Mouse (Mus musculus): ENCODE data around the gene Slc16a13. TPM values are rescaled to one million over a fixed set of nuclear protein-coding genes. Genes with fewer than 3 reads are reported as not detected.

Slc16a13 gene
- polyA plus RNA-seq, 1 experiment from 2014 or later = 6.9 TPM

DNA sequence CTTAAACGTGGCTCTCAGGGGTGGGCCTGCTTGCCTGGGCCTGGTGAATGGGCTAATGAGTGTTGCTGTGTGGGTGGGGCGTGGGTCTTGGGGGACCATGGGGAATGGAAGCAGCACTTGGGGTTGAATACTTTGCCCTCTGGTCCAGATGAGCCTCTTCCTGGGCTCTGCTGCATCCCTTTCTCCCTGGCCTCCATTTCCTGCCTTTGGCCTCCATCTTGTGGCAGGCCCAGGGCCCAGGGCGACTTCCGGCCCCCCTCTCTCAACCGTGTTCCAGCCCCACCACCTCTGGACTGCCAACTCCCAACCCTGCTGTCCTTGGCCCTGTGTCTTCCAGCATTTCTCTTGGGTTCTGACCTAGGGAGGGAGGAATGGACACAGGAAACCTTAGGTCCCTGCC, 13.2 kb upstream of the Slc16a13 start:
- ATAC-seq (ENCODE audit: low read depth) = no peak
- Histone ChIP-seq H3K36me3 (ENCODE audit: control insufficient read depth, insufficient read depth, low read length) (peaks cover 11% of the 10 kb centered on the region), H3K4me3 (ENCODE audit: low read length) (peak overlapping the region; percentile 46), H3K27me3 (ENCODE audit: control insufficient read depth, insufficient read depth, low read depth, low read length) (peaks cover 12% of the 10 kb centered on the region), H3K27ac (ENCODE audit: low read length) (peak overlapping the region; percentile 66), H3K9me3 (ENCODE audit: control insufficient read depth, low read length) (no peaks in the 10 kb centered on the region), H3K4me2 (ENCODE audit: low read depth, low read length) (peak overlapping the region; percentile 54), H3K9ac (ENCODE audit: low read length) (peak overlapping the region; percentile 74), H3K4me1 (replicated peaks; ENCODE audit: control insufficient read depth, insufficient read depth, low read length) (peaks cover 33% of the 10 kb centered on the region)
- WGBS = 48% methylated on average over 5 of the region's 5 CpGs

DNA sequence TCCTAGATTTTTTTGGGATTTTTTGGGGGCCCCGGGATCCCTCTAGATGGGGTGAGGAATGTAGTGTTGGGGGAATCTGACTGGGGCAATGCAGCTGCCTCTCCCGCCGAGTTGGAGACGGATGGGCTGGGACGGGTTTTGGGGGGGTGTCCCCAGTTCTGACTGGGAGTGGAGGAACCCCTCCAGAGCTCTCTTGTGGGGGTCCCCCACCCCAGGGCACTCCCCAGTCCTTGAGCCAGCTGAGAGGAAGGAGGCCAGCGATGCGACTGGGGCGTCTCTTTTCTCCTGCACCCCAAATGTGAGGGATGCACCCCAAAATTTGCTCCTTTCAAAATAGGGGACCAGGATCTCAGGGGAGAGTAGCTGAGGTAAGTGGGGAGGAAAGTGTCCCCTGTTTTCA, 12.2 kb upstream of the Slc16a13 start:
- Histone ChIP-seq H3K36me3 (ENCODE audit: control insufficient read depth, insufficient read depth, low read length) (peaks cover 11% of the 10 kb centered on the region), H3K9me3 (ENCODE audit: control insufficient read depth, low read length) (no peaks in the 10 kb centered on the region), H3K9ac (ENCODE audit: low read length) (peak overlapping the region; percentile 74), H3K4me1 (replicated peaks; ENCODE audit: control insufficient read depth, insufficient read depth, low read length) (peaks cover 33% of the 10 kb centered on the region), H3K4me3 (ENCODE audit: low read length) (peak overlapping the region; percentile 46), H3K27me3 (ENCODE audit: control insufficient read depth, insufficient read depth, low read depth, low read length) (peaks cover 16% of the 10 kb centered on the region), H3K4me2 (ENCODE audit: low read depth, low read length) (peak overlapping the region; percentile 54), H3K27ac (ENCODE audit: low read length) (peak overlapping the region; percentile 66)
- ATAC-seq (ENCODE audit: low read depth) = no peak
- 31% methylated on average over 8 of the region's 8 CpGs for WGBS

DNA sequence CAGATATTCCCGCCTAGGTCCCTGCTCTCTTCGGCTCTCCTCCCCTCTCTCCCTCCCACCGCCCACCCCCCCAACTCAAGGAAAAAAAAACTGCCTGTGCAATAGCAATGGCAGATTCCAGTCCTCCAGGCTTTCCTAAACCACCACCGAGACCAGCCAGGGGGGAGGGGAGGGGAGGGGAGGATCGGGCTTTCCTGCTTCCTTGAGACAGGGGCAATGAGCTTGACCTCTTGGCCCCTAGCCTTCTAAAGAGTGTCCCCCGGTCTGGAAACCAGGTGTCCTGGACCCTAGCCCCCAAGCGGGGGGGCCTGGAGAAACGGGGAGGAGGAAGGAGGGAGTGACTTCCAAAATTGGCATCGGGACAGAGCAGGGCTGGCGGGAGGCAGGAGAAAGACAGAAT, 11.7 kb upstream of the Slc16a13 start:
- Histone ChIP-seq H3K9ac (ENCODE audit: low read length) (peak overlapping the region; percentile 74), H3K27me3 (ENCODE audit: control insufficient read depth, insufficient read depth, low read depth, low read length) (peaks cover 16% of the 10 kb centered on the region), H3K4me1 (replicated peaks; ENCODE audit: control insufficient read depth, insufficient read depth, low read length) (peaks cover 37% of the 10 kb centered on the region), H3K4me2 (ENCODE audit: low read depth, low read length) (peak overlapping the region; percentile 54), H3K4me3 (ENCODE audit: low read length) (peak overlapping the region; percentile 46), H3K36me3 (ENCODE audit: control insufficient read depth, insufficient read depth, low read length) (peaks cover 11% of the 10 kb centered on the region), H3K27ac (ENCODE audit: low read length) (peak overlapping the region; percentile 66), H3K9me3 (ENCODE audit: control insufficient read depth, low read length) (no peaks in the 10 kb centered on the region)
- WGBS = 6% methylated on average over 8 of the region's 10 CpGs
- peak; percentile 6; the same call in 1 of the 2 replicates for ATAC-seq (ENCODE audit: low read depth)

DNA sequence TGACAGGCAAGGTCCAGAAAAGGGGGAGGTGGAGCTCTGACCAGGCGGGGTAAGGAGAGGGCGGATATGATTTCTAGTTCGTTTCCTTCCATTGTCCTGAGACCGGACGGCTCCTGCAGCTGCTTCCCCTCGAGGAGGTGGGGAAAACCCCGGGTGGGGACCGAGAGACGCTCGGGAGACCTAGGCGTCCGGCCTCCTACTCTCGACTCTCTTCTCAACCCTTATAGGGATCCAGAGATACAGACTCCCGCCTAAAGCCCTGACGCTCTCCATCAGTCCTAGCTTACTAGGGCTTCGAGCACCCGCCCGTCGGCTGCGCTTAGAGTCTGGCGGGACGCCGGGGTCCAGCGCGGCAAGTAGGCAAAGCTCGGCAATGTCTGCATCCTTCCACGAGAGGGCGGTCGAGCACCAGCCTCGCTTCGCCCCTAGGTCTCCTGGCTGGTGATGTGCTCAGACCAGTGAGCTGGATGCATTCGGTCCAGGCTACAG, 9.4 kb upstream of the Slc16a13 start:
- Histone ChIP-seq H3K9ac (ENCODE audit: low read length) (peak overlapping the region; percentile 61), H3K27me3 (ENCODE audit: control insufficient read depth, insufficient read depth, low read depth, low read length) (peaks cover 20% of the 10 kb centered on the region), H3K4me1 (replicated peaks; ENCODE audit: control insufficient read depth, insufficient read depth, low read length) (peaks cover 39% of the 10 kb centered on the region), H3K36me3 (ENCODE audit: control insufficient read depth, insufficient read depth, low read length) (peaks cover 5% of the 10 kb centered on the region; the same call in 1 of the 2 replicates), H3K9me3 (ENCODE audit: control insufficient read depth, low read length) (no peaks in the 10 kb centered on the region), H3K4me3 (ENCODE audit: low read length) (peak overlapping the region; percentile 48), H3K4me2 (ENCODE audit: low read depth, low read length) (peak overlapping the region; percentile 61), H3K27ac (ENCODE audit: low read length) (peak overlapping the region; percentile 93)
- peak; percentile 63 for ATAC-seq (ENCODE audit: low read depth)
- WGBS = under 1% methylated on average over 32 of the region's 32 CpGs

DNA sequence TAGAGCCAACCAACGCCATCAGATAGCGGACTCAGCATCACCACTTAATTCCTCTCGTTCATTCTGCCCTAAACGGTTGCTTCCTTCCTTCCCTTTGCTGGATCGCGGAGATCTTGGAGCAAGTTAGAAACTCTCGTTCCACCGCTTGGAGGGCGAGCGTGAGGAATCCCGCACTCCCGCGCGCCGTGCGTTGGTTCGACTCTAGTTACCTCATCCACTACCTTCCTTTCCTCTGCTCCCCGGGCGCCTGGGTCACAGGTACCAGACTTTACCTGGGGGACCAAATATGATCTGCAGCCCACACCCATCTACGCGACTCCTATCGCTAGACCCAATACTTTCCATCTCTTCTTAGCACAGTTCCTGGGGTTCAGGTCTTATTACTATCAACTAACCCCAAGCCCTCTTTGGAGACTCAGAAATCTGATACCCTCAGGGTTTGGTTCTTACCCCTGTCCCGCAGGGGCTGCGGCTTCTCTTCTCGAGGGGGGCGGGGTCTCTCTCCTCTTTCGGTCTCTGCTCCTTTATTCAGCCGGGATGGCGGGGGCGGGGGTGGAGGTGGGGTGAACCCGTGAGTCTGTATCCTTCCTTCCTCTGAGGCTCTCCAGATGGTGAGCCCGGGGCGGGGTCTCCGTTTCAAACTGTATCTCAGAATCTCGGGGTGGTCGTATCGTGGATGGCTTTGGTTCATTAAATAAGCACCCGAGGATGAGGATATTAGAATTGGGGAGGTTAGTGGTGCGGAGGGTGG, 8.6 kb upstream of the Slc16a13 start, which contains the start of gene Bcl6b:
Gene Bcl6b (minus strand): TSS at position 539 of the 751 bp plus-strand sequence.
- 1% methylated on average over 39 of the region's 39 CpGs for WGBS

DNA sequence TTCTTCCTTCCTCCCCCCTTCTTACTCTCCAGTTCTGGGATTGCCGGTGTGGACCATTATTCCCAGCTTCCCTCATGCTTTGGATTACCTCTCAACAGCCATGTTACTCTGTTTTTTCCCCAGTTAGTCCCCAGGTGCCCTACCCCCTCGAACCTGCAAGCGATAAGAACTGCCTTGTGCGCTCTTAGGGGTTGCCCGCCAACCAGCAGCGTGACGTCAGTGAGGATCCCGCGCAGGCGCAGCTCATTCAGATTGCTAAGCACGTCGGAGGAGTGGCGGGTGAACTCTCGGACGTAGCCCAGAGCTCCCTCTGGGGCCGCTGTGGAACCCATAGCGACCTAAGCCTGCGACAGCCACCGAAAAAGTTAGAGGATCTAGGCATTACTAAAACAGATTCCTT, 8.0 kb upstream of the Slc16a13 start:
- peak; percentile 30 for ATAC-seq (ENCODE audit: low read depth)
- peak overlapping the region; percentile 65 for H3K9ac ChIP-seq (ENCODE audit: low read length)
- peak overlapping the region; percentile 48 for H3K4me3 ChIP-seq (ENCODE audit: low read length)
- no peaks in the 10 kb centered on the region for H3K36me3 ChIP-seq (ENCODE audit: control insufficient read depth, insufficient read depth, low read length)
- peaks cover 30% of the 10 kb centered on the region for H3K4me1 ChIP-seq (replicated peaks; ENCODE audit: control insufficient read depth, insufficient read depth, low read length)
- H3K27ac ChIP-seq (ENCODE audit: low read length) = peak overlapping the region; percentile 77
- H3K9me3 ChIP-seq (ENCODE audit: control insufficient read depth, low read length) = no peaks in the 10 kb centered on the region
- peaks cover 20% of the 10 kb centered on the region for H3K27me3 ChIP-seq (ENCODE audit: control insufficient read depth, insufficient read depth, low read depth, low read length)
- H3K4me2 ChIP-seq (ENCODE audit: low read depth, low read length) = peak overlapping the region; percentile 61
- 1% methylated on average over 19 of the region's 19 CpGs for WGBS

More for the DNA sequence above, 8.6 kb upstream of the Slc16a13 start, which contains the start of gene Bcl6b:
- Histone ChIP-seq H3K27ac (ENCODE audit: low read length) (peak within 1 kb of the TSS; percentile 93), H3K9me3 (ENCODE audit: control insufficient read depth, low read length) (no peaks in the 10 kb centered on the region), H3K9ac (ENCODE audit: low read length) (peak within 1 kb of the TSS; percentile 65), H3K4me3 (ENCODE audit: low read length) (peak within 1 kb of the TSS; percentile 48), H3K4me2 (ENCODE audit: low read depth, low read length) (peak within 1 kb of the TSS; percentile 61), H3K27me3 (ENCODE audit: control insufficient read depth, insufficient read depth, low read depth, low read length) (peaks cover 20% of the 10 kb centered on the region), H3K36me3 (ENCODE audit: control insufficient read depth, insufficient read depth, low read length) (no peaks in the 10 kb centered on the region), H3K4me1 (replicated peaks; ENCODE audit: control insufficient read depth, insufficient read depth, low read length) (peaks cover 37% of the 10 kb centered on the region)
- ATAC-seq (ENCODE audit: low read depth) = peak; percentile 21; the same call in 1 of the 2 replicates

DNA sequence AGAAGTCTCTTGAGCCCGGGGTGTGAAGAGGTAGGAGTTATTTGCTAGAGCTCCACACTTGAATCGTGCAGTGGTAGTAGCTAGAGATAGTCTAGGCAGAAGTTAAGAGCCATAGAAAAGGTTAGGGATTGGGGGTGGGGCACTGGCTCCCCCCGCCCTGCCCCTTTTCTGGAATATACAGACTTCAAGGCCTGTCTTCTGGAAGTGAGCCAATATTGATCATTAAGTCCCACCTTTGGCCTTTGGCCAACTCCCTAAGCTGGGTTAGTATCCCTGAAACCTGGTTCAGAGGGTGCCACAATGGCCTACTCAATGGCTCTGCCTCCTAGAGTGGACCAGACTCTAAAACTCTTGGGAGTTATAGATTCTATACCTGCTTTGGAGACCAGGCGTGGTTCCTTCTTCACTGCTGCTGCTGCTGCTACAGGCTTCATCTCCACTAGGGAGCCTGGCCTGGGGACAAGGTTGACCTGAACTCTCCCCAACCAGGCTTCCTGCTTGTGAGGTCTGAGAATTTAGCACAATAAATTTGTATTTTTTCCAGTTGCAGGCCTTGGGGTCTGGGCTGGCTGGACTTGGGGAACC, 6.9 kb upstream of the Slc16a13 start:
- no peaks in the 10 kb centered on the region for H3K9me3 ChIP-seq (ENCODE audit: control insufficient read depth, low read length)
- peaks cover 20% of the 10 kb centered on the region for H3K27me3 ChIP-seq (ENCODE audit: control insufficient read depth, insufficient read depth, low read depth, low read length)
- WGBS = 61% methylated on average over 4 of the region's 4 CpGs
- H3K4me3 ChIP-seq (ENCODE audit: low read length) = peak overlapping the region; percentile 48
- H3K36me3 ChIP-seq (ENCODE audit: control insufficient read depth, insufficient read depth, low read length) = no peaks in the 10 kb centered on the region
- peak overlapping the region; percentile 65 for H3K9ac ChIP-seq (ENCODE audit: low read length)
- ATAC-seq (ENCODE audit: low read depth) = no peak
- H3K27ac ChIP-seq (ENCODE audit: low read length) = peak overlapping the region; percentile 7; the same call in 1 of the 2 replicates
- H3K4me2 ChIP-seq (ENCODE audit: low read depth, low read length) = peak overlapping the region; percentile 61
- H3K4me1 ChIP-seq (replicated peaks; ENCODE audit: control insufficient read depth, insufficient read depth, low read length) = peaks cover 29% of the 10 kb centered on the region

DNA sequence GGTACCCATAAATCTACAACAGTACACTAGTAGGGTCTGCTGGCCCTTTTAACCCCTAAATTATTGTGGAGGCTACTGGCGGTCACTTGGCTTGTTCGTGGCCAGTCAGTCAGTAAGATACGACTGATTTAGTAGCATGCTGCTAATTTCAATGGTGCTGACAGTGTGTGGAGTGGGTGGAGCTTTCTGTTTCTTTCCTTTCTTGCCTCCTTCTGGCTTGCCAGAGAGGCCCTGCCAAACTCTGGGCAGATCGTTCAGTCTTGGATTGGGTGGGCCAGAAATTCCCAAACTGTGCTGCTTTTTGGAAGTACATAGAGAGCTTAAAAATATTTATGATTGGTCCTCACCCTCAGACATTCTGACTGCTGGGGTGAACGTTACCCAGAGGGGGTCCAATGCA, 6.3 kb upstream of the Slc16a13 start:
- Histone ChIP-seq H3K4me2 (ENCODE audit: low read depth, low read length) (peak overlapping the region; percentile 61), H3K4me1 (replicated peaks; ENCODE audit: control insufficient read depth, insufficient read depth, low read length) (peaks cover 29% of the 10 kb centered on the region), H3K9me3 (ENCODE audit: control insufficient read depth, low read length) (no peaks in the 10 kb centered on the region), H3K36me3 (ENCODE audit: control insufficient read depth, insufficient read depth, low read length) (no peaks in the 10 kb centered on the region), H3K9ac (ENCODE audit: low read length) (peak overlapping the region; percentile 27), H3K27ac (ENCODE audit: low read length) (0 out of 2 replicates have a peak overlapping the region, but pooled peaks have one; percentile 6), H3K4me3 (ENCODE audit: low read length) (peak overlapping the region; percentile 48), H3K27me3 (ENCODE audit: control insufficient read depth, insufficient read depth, low read depth, low read length) (peaks cover 20% of the 10 kb centered on the region)
- 26% methylated on average over 5 of the region's 5 CpGs for WGBS
- ATAC-seq (ENCODE audit: low read depth) = no peak

DNA sequence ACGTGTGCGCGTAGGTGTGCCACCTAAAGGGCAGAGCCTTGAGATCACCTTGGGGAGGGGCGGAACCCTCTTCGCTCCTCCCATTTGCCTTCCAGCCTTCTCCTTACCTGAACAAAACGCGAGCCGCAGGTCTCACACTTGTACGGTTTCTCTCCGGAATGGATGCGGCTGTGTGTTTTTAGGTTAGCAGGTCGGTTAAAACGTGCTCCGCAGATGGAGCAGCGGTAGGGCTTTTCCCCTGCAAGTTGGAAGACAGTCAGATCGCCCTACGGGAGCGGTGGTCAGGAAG, 5.7 kb upstream of the Slc16a13 start:
- no peaks in the 10 kb centered on the region for H3K36me3 ChIP-seq (ENCODE audit: control insufficient read depth, insufficient read depth, low read length)
- H3K27ac ChIP-seq (ENCODE audit: low read length) = peak overlapping the region; percentile 60; the same call in 1 of the 2 replicates
- ATAC-seq (ENCODE audit: low read depth) = no peak
- peak overlapping the region; percentile 48 for H3K4me3 ChIP-seq (ENCODE audit: low read length)
- peaks cover 32% of the 10 kb centered on the region for H3K4me1 ChIP-seq (replicated peaks; ENCODE audit: control insufficient read depth, insufficient read depth, low read length)
- peak overlapping the region; percentile 27 for H3K9ac ChIP-seq (ENCODE audit: low read length)
- peak overlapping the region; percentile 61 for H3K4me2 ChIP-seq (ENCODE audit: low read depth, low read length)
- WGBS = 5% methylated on average over 18 of the region's 18 CpGs
- H3K9me3 ChIP-seq (ENCODE audit: control insufficient read depth, low read length) = no peaks in the 10 kb centered on the region
- H3K27me3 ChIP-seq (ENCODE audit: control insufficient read depth, insufficient read depth, low read depth, low read length) = peaks cover 20% of the 10 kb centered on the region

Measured in lung, embryonic 16.5 days (tissue).